Mouse (Mus musculus) kidney, embryonic 15.5 days (tissue): ENCODE measurements at regions not wholly inside any gene's neighbourhood (a gene's known extent, or its start where the extent isn't known, plus 50 kb on each side); places are given as distances from the start of the nearest gene placed in this dataset. TPM values are rescaled to one million over a fixed set of nuclear protein-coding genes. Genes with fewer than 3 reads are reported as not detected.

Experiments
- ATAC-seq: fragments of 200-750 bp; cut with Nextera tagmentation; replicated peaks from 2 replicates; pipeline ENCODE4 v1.8.0; 2017; ENCODE audit warnings: moderate TSS enrichment; ENCODE audit not compliant: low FRiP score
- H3K27ac ChIP-seq: fragments of 300-500 bp; sonication (generic); 2 replicates; pipeline ENCODE4 v1.5.1; 2015; ENCODE audit warnings: mild to moderate bottlenecking, inconsistent platforms
- H3K27me3 ChIP-seq: fragments of 300-500 bp; sonication (generic); 2 replicates; pipeline ENCODE4 v1.6.1; 2015; ENCODE audit warnings: inconsistent platforms
- H3K36me3 ChIP-seq: fragments of 300-500 bp; sonication (generic); 2 replicates; pipeline ENCODE4 v1.6.1; 2015; ENCODE audit warnings: inconsistent platforms
- H3K4me1 ChIP-seq: fragments of 300-500 bp; sonication (generic); 2 replicates; pipeline ENCODE4 v1.6.1; 2015; ENCODE audit warnings: inconsistent platforms
- H3K4me2 ChIP-seq: fragments of 300-500 bp; sonication (generic); 2 replicates; pipeline ENCODE4 v1.6.1; 2015; ENCODE audit warnings: moderate library complexity, mild to moderate bottlenecking, inconsistent platforms
- H3K4me3 ChIP-seq: fragments of 300-500 bp; sonication (generic); replicated peaks from 2 replicates; pipeline ENCODE4 v1.5.1; 2015; ENCODE audit warnings: mild to moderate bottlenecking, inconsistent platforms
- H3K9ac ChIP-seq: fragments of 300-500 bp; sonication (generic); 2 replicates; pipeline ENCODE4 v1.6.1; 2015; ENCODE audit warnings: mild to moderate bottlenecking, inconsistent platforms
- H3K9me3 ChIP-seq: fragments of 300-500 bp; sonication (generic); replicated peaks from 2 replicates; pipeline ENCODE4 v1.6.1; 2016; ENCODE audit warnings: inconsistent platforms
- WGBS: fragments of 180-500 bp; shearing (Covaris S2); methylation state at CpG from one replicate; pipeline ENCODE4 v1.1.7; 2015; ENCODE audit warnings: mixed read lengths; 5-methylcytosine and 5-hydroxymethylcytosine counted together
- microRNA-seq: library from miRNA; unstranded; fragments of <30 nt; microRNA quantifications from one replicate; pipeline ENCODE4, GENCODE M21; 2016

- WGBS, result 94% methylated on average over 16 of the region's 16 CpGs
- H3K4me1 ChIP-seq, result no peaks in the 10 kb centered on the region
- no peaks in the 10 kb centered on the region for H3K36me3 ChIP-seq
- ATAC-seq, result no peak
- H3K4me2 ChIP-seq, result no peak overlapping the region
- H3K9me3 ChIP-seq, result no peaks in the 10 kb centered on the region
- H3K9ac ChIP-seq, result no peak overlapping the region
- H3K27ac ChIP-seq, result no peak overlapping the region
- H3K27me3 ChIP-seq, result no peaks in the 10 kb centered on the region
- H3K4me3 ChIP-seq, result no peak overlapping the region
Observed at GRCm38 (mm10) chr8:96680416-96681027, 792.2 kb upstream of the Got2 start.

- Histone ChIP-seq H3K27me3 (no peaks in the 10 kb centered on the region), H3K4me3 (no peak overlapping the region), H3K4me2 (no peak overlapping the region), H3K9me3 (no peaks in the 10 kb centered on the region), H3K36me3 (no peaks in the 10 kb centered on the region), H3K4me1 (no peaks in the 10 kb centered on the region), H3K27ac (no peak overlapping the region), H3K9ac (no peak overlapping the region)
- 81% methylated on average over 4 of the region's 4 CpGs for WGBS
- ATAC-seq, result no peak
Observed at GRCm38 (mm10) chr8:96679510-96679909, 791.2 kb upstream of the Got2 start.

GRCm38 (mm10) chr8:96674703-96675102, 786.4 kb upstream of the Got2 start:
- Histone ChIP-seq H3K27me3 (no peaks in the 10 kb centered on the region), H3K4me1 (no peaks in the 10 kb centered on the region), H3K9ac (no peak overlapping the region), H3K36me3 (no peaks in the 10 kb centered on the region), H3K27ac (no peak overlapping the region), H3K9me3 (no peaks in the 10 kb centered on the region), H3K4me3 (no peak overlapping the region), H3K4me2 (no peak overlapping the region)
- 39% methylated on average over 8 of the region's 8 CpGs for WGBS
- no peak for ATAC-seq

GRCm38 (mm10) chr8:96656495-96657279, 768.3 kb upstream of the Got2 start:
- Histone ChIP-seq H3K27ac (no peak overlapping the region), H3K4me3 (no peak overlapping the region), H3K9ac (no peak overlapping the region), H3K9me3 (no peaks in the 10 kb centered on the region), H3K27me3 (no peaks in the 10 kb centered on the region), H3K36me3 (no peaks in the 10 kb centered on the region), H3K4me1 (no peaks in the 10 kb centered on the region), H3K4me2 (no peak overlapping the region)
- no peak for ATAC-seq
- WGBS, result 61% methylated on average over 8 of the region's 8 CpGs

- ATAC-seq, result peak; percentile 33; the same call in 1 of the 2 replicates
- no peaks in the 10 kb centered on the region for H3K36me3 ChIP-seq
- H3K4me1 ChIP-seq, result no peaks in the 10 kb centered on the region
- no peaks in the 10 kb centered on the region for H3K27me3 ChIP-seq
- H3K9ac ChIP-seq, result no peak overlapping the region
- no peak overlapping the region for H3K4me2 ChIP-seq
- no peaks in the 10 kb centered on the region for H3K9me3 ChIP-seq
- H3K27ac ChIP-seq, result no peak overlapping the region
- WGBS, result 27% methylated on average over 5 of the region's 5 CpGs
- H3K4me3 ChIP-seq, result no peak overlapping the region
Observed at GRCm38 (mm10) chr8:96647743-96648142, 759.4 kb upstream of the Got2 start.

Small RNA genes lying in the stretch of these regions (microRNA-seq; reads per million reads assigned to microRNA genes)
- not detected for gene Gm24132
